Mouse (Mus musculus): ENCODE measurements at regions not wholly inside any gene's neighbourhood (a gene's known extent, or its start where the extent isn't known, plus 50 kb on each side); places are given as distances from the start of the nearest gene placed in this dataset.

DNA sequence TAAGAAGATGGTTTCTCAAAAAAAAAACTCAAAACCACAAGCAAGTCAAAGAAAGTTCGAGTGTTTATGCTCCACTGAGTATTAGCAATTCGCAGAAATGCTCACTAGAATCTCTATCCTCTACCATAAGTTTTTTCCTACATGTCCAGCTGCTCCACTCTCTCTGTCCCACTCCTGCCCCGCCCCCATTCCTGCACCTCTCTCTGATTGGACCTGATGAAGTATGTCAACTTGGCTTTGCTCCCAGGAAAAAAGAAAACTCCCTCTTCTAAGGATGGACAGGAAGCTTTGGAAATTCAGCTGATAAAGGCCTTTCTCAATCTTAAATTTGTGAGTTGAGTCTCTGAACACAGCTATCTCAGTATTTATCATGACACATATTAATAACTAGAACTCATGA lies 684.4 kb upstream of the 2610301B20Rik start:
- WGBS: 80% methylated on average over 3 of the region's 3 CpGs
- H3K4me1 ChIP-seq: no peaks in the 10 kb centered on the region
- no peak overlapping the region for H3K4me3 ChIP-seq
- H3K4me2 ChIP-seq (replicated peaks): no peak overlapping the region
- no peak overlapping the region for H3K27ac ChIP-seq
- no peaks in the 10 kb centered on the region for H3K27me3 ChIP-seq
- H3K9me3 ChIP-seq (replicated peaks): no peaks in the 10 kb centered on the region
- no peaks in the 10 kb centered on the region for H3K36me3 ChIP-seq
- no peak for ATAC-seq (ENCODE audit: low FRiP score)
- H3K9ac ChIP-seq: no peak overlapping the region

- Histone ChIP-seq H3K36me3 (no peaks in the 10 kb centered on the region), H3K27ac (no peak overlapping the region), H3K27me3 (no peaks in the 10 kb centered on the region), H3K9ac (no peak overlapping the region), H3K4me1 (no peaks in the 10 kb centered on the region), H3K9me3 (replicated peaks) (no peaks in the 10 kb centered on the region), H3K4me3 (no peak overlapping the region), H3K4me2 (replicated peaks) (no peak overlapping the region)
- WGBS: 92% methylated on average over 1 of the region's 1 CpGs
- ATAC-seq (ENCODE audit: low FRiP score): no peak
Measured at GRCm38 (mm10) chr4:10197245-10197943, 676.9 kb upstream of the 2610301B20Rik start.

GRCm38 (mm10) chr4:10201835-10202234 lies 672.5 kb upstream of the 2610301B20Rik start:
- H3K9me3 ChIP-seq (replicated peaks): no peaks in the 10 kb centered on the region
- H3K36me3 ChIP-seq: no peaks in the 10 kb centered on the region
- H3K9ac ChIP-seq: no peak overlapping the region
- H3K4me3 ChIP-seq: no peak overlapping the region
- H3K27me3 ChIP-seq: no peaks in the 10 kb centered on the region
- no peaks in the 10 kb centered on the region for H3K4me1 ChIP-seq
- no peak overlapping the region for H3K4me2 ChIP-seq (replicated peaks)
- 61% methylated on average over 3 of the region's 3 CpGs for WGBS
- ATAC-seq (ENCODE audit: low FRiP score): no peak
- no peak overlapping the region for H3K27ac ChIP-seq

- 68% methylated on average over 1 of the region's 1 CpGs for WGBS
- Histone ChIP-seq H3K4me1 (no peaks in the 10 kb centered on the region), H3K9me3 (replicated peaks) (no peaks in the 10 kb centered on the region), H3K9ac (no peak overlapping the region), H3K27me3 (no peaks in the 10 kb centered on the region), H3K36me3 (no peaks in the 10 kb centered on the region), H3K27ac (no peak overlapping the region), H3K4me3 (no peak overlapping the region), H3K4me2 (replicated peaks) (no peak overlapping the region)
- ATAC-seq (ENCODE audit: low FRiP score): no peak
Measured at GRCm38 (mm10) chr4:10204224-10204623, 670.1 kb upstream of the 2610301B20Rik start.

DNA sequence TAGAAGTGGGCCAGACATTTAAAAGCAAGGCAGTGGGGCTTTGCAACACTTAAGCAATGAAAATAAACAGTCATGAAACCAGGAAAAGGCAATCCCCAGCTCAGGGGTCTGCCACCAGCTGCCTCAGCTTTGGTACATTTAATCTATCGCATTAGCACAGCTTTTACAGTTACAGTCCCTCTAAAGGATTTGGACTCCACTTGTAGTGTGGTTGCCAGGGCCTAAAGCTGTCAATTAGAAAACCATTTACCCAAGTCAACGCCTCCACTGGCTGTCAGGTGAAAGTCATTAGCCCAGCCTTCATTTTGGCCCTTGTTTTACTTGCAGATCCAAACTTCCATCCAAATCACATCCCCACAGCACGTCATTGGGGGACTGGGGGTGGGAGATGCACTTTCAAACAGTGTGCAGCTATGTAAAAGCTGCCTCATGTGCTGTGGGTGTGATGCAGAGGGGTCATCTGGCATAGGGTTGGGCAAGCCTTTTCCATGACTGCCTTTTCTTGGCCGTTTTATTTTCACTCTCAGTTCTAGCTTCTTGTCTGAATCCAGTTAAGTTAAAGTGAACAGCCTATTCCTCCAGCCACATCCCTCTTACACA lies 664.9 kb upstream of the 2610301B20Rik start:
- no peaks in the 10 kb centered on the region for H3K36me3 ChIP-seq
- no peaks in the 10 kb centered on the region for H3K27me3 ChIP-seq
- no peak overlapping the region for H3K9ac ChIP-seq
- WGBS: 70% methylated on average over 4 of the region's 4 CpGs
- no peak for ATAC-seq (ENCODE audit: low FRiP score)
- H3K4me1 ChIP-seq: no peaks in the 10 kb centered on the region
- H3K4me3 ChIP-seq: no peak overlapping the region
- H3K9me3 ChIP-seq (replicated peaks): no peaks in the 10 kb centered on the region
- no peak overlapping the region for H3K27ac ChIP-seq
- no peak overlapping the region for H3K4me2 ChIP-seq (replicated peaks)

- Histone ChIP-seq H3K9me3 (replicated peaks) (no peaks in the 10 kb centered on the region), H3K4me3 (no peak overlapping the region), H3K27ac (no peak overlapping the region), H3K36me3 (no peaks in the 10 kb centered on the region), H3K9ac (no peak overlapping the region), H3K4me1 (no peaks in the 10 kb centered on the region), H3K4me2 (replicated peaks) (no peak overlapping the region), H3K27me3 (no peaks in the 10 kb centered on the region)
- WGBS: 96% methylated on average over 4 of the region's 4 CpGs
- ATAC-seq (ENCODE audit: low FRiP score): no peak
Measured at GRCm38 (mm10) chr4:10211303-10211702, 663.0 kb upstream of the 2610301B20Rik start.

DNA sequence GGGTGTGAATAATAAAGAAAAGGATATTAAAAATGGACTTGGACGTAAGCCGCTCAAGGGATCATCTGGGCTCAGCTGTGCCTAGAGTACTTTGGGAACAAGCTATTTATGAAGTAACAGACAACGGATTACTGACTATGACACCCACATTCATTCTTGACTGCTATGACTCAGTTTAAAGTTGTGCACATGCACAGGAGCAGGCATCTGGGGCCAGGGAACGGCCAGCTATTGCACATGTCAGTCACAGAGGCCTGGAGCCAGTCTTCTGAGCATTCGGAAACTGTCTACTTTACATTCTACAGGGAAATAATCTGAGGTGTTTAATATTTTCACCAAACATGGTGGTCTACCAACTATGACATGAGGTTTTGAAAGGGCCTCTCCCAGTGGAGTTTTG lies 639.0 kb upstream of the 2610301B20Rik start:
- 89% methylated on average over 5 of the region's 5 CpGs for WGBS
- Histone ChIP-seq H3K36me3 (no peaks in the 10 kb centered on the region), H3K4me2 (replicated peaks) (no peak overlapping the region), H3K9me3 (replicated peaks) (no peaks in the 10 kb centered on the region), H3K4me1 (no peaks in the 10 kb centered on the region), H3K4me3 (no peak overlapping the region), H3K9ac (no peak overlapping the region), H3K27me3 (no peaks in the 10 kb centered on the region), H3K27ac (no peak overlapping the region)
- ATAC-seq (ENCODE audit: low FRiP score): no peak

- Histone ChIP-seq H3K27me3 (no peaks in the 10 kb centered on the region), H3K4me3 (no peak overlapping the region), H3K27ac (no peak overlapping the region), H3K4me2 (replicated peaks) (no peak overlapping the region), H3K4me1 (no peaks in the 10 kb centered on the region), H3K9ac (no peak overlapping the region), H3K36me3 (no peaks in the 10 kb centered on the region), H3K9me3 (replicated peaks) (no peaks in the 10 kb centered on the region)
- ATAC-seq (ENCODE audit: low FRiP score): no peak
- WGBS: 90% methylated on average over 4 of the region's 4 CpGs
Measured at GRCm38 (mm10) chr4:10242117-10242516, 632.2 kb upstream of the 2610301B20Rik start.

DNA sequence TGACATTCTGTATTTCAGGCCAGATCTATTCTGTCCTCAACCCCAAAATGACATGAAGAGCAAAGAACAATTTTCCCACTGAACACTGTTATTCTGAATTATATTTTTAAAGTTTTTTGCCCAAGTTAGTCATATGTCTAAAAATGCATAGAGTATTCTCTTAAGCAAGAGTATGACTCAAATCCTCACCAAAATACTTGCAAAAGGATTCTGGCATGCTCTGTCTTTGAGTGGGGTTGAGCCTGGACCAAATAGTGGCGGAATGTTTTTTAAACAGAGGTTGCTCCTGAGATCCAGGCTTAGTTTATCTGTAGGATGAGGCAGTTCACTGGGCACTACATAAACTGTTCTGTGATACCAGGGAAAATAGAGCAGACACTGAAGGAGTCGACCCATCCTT lies 631.4 kb upstream of the 2610301B20Rik start:
- Histone ChIP-seq H3K27ac (no peak overlapping the region), H3K27me3 (no peaks in the 10 kb centered on the region), H3K4me2 (replicated peaks) (no peak overlapping the region), H3K4me3 (no peak overlapping the region), H3K36me3 (no peaks in the 10 kb centered on the region), H3K9me3 (replicated peaks) (no peaks in the 10 kb centered on the region), H3K9ac (no peak overlapping the region), H3K4me1 (no peaks in the 10 kb centered on the region)
- WGBS: 75% methylated on average over 2 of the region's 2 CpGs
- no peak for ATAC-seq (ENCODE audit: low FRiP score)

DNA sequence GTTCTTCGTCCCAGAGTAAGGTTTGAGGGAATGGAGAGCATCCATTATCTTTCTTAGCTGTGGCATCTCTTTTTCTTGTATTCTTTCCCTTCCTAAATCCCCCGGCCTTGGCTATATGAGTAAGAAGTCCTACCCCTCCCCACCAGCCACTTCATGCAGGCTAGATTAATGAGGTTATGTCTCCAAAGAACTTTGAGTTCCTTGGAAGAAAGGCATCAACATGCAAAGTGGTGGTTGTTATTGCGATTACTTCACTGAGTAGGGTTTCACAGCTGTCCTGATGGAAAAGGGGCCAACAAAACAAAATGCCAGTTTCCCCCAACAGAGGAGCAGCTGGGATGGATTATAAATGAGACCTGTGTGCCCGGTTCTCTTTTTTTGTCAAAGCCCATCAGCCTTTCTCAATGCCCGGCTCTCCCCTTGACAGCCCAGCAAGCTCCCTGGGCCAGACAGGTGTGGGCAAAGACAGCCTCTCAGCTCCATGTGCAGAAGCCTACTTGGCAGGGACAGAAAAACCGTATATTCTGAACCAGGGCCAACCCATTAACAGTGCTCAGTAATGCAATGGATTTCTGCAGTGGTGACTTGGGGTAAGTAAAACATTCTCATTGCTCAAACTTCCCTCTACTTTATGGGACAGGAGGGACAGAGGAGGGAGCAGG lies 620.1 kb upstream of the 2610301B20Rik start:
- H3K27ac ChIP-seq: no peak overlapping the region
- no peak for ATAC-seq (ENCODE audit: low FRiP score)
- H3K4me2 ChIP-seq (replicated peaks): no peak overlapping the region
- H3K4me3 ChIP-seq: no peak overlapping the region
- 81% methylated on average over 6 of the region's 6 CpGs for WGBS
- no peaks in the 10 kb centered on the region for H3K9me3 ChIP-seq (replicated peaks)
- no peaks in the 10 kb centered on the region for H3K4me1 ChIP-seq
- no peaks in the 10 kb centered on the region for H3K27me3 ChIP-seq
- no peak overlapping the region for H3K9ac ChIP-seq
- H3K36me3 ChIP-seq: no peaks in the 10 kb centered on the region

- no peak overlapping the region for H3K27ac ChIP-seq
- H3K9ac ChIP-seq: no peak overlapping the region
- no peaks in the 10 kb centered on the region for H3K4me1 ChIP-seq
- no peak overlapping the region for H3K4me2 ChIP-seq (replicated peaks)
- 63% methylated on average over 4 of the region's 4 CpGs for WGBS
- no peaks in the 10 kb centered on the region for H3K36me3 ChIP-seq
- H3K27me3 ChIP-seq: no peaks in the 10 kb centered on the region
- ATAC-seq (ENCODE audit: low FRiP score): no peak
- H3K9me3 ChIP-seq (replicated peaks): no peaks in the 10 kb centered on the region
- H3K4me3 ChIP-seq: no peak overlapping the region
Measured at GRCm38 (mm10) chr4:10257537-10257936, 616.8 kb upstream of the 2610301B20Rik start.

DNA sequence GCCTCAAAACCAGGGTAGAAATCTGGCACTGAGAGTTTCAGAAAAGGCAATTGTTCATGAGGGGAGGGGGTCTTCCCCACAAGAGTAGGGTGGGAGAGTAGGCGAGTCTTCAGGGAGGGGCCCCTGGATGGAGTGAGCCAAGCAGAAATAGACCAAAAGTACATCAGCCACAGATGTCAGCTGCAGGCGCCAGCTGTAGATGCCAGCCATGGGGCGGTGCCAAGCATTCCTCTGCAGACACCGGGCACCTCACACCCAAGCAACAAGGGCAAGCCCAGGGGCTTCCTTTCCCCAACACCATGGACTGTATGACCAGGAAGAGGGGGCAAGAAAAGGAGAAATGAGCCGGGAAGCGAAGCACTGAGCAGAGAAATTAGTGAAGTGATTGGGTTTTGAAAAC lies 613.9 kb upstream of the 2610301B20Rik start:
- Histone ChIP-seq H3K4me3 (no peak overlapping the region), H3K36me3 (no peaks in the 10 kb centered on the region), H3K4me2 (replicated peaks) (no peak overlapping the region), H3K4me1 (no peaks in the 10 kb centered on the region), H3K27ac (no peak overlapping the region), H3K27me3 (no peaks in the 10 kb centered on the region), H3K9ac (no peak overlapping the region), H3K9me3 (replicated peaks) (no peaks in the 10 kb centered on the region)
- 94% methylated on average over 6 of the region's 6 CpGs for WGBS
- no peak for ATAC-seq (ENCODE audit: low FRiP score)

DNA sequence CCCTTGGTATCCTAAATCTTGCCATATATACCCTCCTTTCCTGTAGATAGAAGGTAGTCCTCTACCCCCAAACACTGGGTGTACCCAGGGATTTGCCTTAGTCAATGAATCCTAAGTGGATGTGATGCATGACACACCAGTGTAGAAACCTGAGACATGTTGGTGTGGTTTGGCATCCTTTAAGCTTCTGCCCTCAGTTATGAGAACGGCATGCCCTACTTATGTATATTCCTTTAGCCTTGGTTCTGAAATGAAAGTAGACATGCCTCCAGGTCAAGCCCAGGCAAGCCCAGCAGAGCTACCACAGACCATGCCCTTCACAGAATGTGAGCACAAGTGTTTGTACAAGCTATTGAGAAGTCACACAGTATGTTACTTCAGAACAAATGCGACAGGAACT lies 608.4 kb upstream of the 2610301B20Rik start:
- no peaks in the 10 kb centered on the region for H3K27me3 ChIP-seq
- no peak for ATAC-seq (ENCODE audit: low FRiP score)
- 80% methylated on average over 2 of the region's 2 CpGs for WGBS
- no peaks in the 10 kb centered on the region for H3K9me3 ChIP-seq (replicated peaks)
- no peak overlapping the region for H3K4me2 ChIP-seq (replicated peaks)
- H3K36me3 ChIP-seq: no peaks in the 10 kb centered on the region
- H3K27ac ChIP-seq: no peak overlapping the region
- H3K4me3 ChIP-seq: no peak overlapping the region
- H3K4me1 ChIP-seq: no peaks in the 10 kb centered on the region
- H3K9ac ChIP-seq: no peak overlapping the region
